Mouse (Mus musculus) myocyte (in vitro differentiated cells): ENCODE results near the gene Usp36. TPM values are rescaled to one million over a fixed set of nuclear protein-coding genes. Genes with fewer than 3 reads are reported as not detected.

ENCODE experiments used
- H3K27me3 ChIP-seq: one replicate; pipeline ENCODE4 v1.6.1; 2011; ENCODE audit not compliant: control insufficient read depth, insufficient read depth, insufficient read length
- H3K36me3 ChIP-seq: one replicate; pipeline ENCODE4 v1.6.1; 2011; ENCODE audit not compliant: control insufficient read depth, insufficient read depth
- H3K4me2 ChIP-seq: one replicate; pipeline ENCODE4 v1.6.1; 2011; ENCODE audit warnings: low read depth, control low read depth
- H3K4me3 ChIP-seq: one replicate; pipeline ENCODE4 v1.5.1; 2011; ENCODE audit warnings: mild to moderate bottlenecking, control low read depth, moderate library complexity
- H3K79me2 ChIP-seq: one replicate; pipeline ENCODE4 v1.6.1; 2011; ENCODE audit not compliant: control insufficient read depth, insufficient read depth
- H3ac ChIP-seq: one replicate; pipeline ENCODE4 v1.6.1; 2011; ENCODE audit not compliant: control insufficient read depth, insufficient read length
- CEBPB ChIP-seq: IDR thresholded peaks from 2 replicates; pipeline ENCODE4 v1.6.1; 2011; ENCODE audit warnings: mild to moderate bottlenecking, moderate library complexity; ENCODE audit not compliant: poor library complexity, insufficient read depth, severe bottlenecking
- E2F4 ChIP-seq: IDR thresholded peaks from one replicate; pipeline ENCODE4 v1.6.1; 2011; ENCODE audit warnings: mild to moderate bottlenecking, control low read depth, moderate library complexity; ENCODE audit not compliant: insufficient read depth
- MAX ChIP-seq: IDR thresholded peaks from one replicate; pipeline ENCODE4 v1.6.1; 2011; ENCODE audit warnings: low read depth, mild to moderate bottlenecking, control low read depth
- MYOD1 ChIP-seq, 3 experiments: IDR thresholded peaks; one replicate each; pipeline ENCODE4 v1.6.1; 2011; ENCODE audit warnings: control low read depth in 2 of 3, low read depth in 2 of 3, mild to moderate bottlenecking in 2 of 3, moderate library complexity in 1 of 3; ENCODE audit not compliant: insufficient read length in 2 of 3, control insufficient read depth in 1 of 3
- MYOG ChIP-seq, 3 experiments: IDR thresholded peaks; one replicate each; pipeline ENCODE4 v1.6.1; 2011; ENCODE audit warnings: control low read depth in 2 of 3, low read depth in 2 of 3, mild to moderate bottlenecking in 2 of 3; ENCODE audit not compliant: insufficient read length in 2 of 3, control insufficient read depth in 1 of 3, insufficient read depth in 1 of 3
- POLR2A ChIP-seq: IDR thresholded peaks from one replicate; pipeline ENCODE4 v1.6.1; 2011; ENCODE audit warnings: low read depth, mild to moderate bottlenecking, control low read depth, moderate library complexity; ENCODE audit not compliant: insufficient read length
- POLR2AphosphoS2 ChIP-seq: IDR thresholded peaks from one replicate; pipeline ENCODE4 v1.6.1; 2011; ENCODE audit warnings: low read depth, control low read depth; ENCODE audit not compliant: insufficient read length
- REST ChIP-seq: IDR thresholded peaks from one replicate; pipeline ENCODE4 v1.6.1; 2011; ENCODE audit warnings: mild to moderate bottlenecking, control low read depth, moderate library complexity; ENCODE audit not compliant: insufficient read depth, insufficient read length
- SRF ChIP-seq: IDR thresholded peaks from one replicate; pipeline ENCODE4 v1.6.1; 2011; ENCODE audit warnings: low read depth; ENCODE audit not compliant: control insufficient read depth, insufficient read length
- TCF12 ChIP-seq: IDR thresholded peaks from one replicate; pipeline ENCODE4 v1.6.1; 2011; ENCODE audit warnings: mild to moderate bottlenecking, control low read depth; ENCODE audit not compliant: poor library complexity, insufficient read depth, severe bottlenecking
- TCF3 ChIP-seq: IDR thresholded peaks from one replicate; pipeline ENCODE4 v1.6.1; 2011; ENCODE audit warnings: low read depth, control low read depth; ENCODE audit not compliant: insufficient read length
- USF1 ChIP-seq: IDR thresholded peaks from one replicate; pipeline ENCODE4 v1.6.1; 2011; ENCODE audit warnings: low read depth, mild to moderate bottlenecking, control low read depth, moderate library complexity
- polyA plus RNA-seq: library from polyadenylated mRNA; unstranded; fragments of >200 nt; fragmentation: generic; extraction: Trizol; gene quantifications from one replicate; pipeline ENCODE4 v1.2.1, GENCODE M21; 2012; ENCODE audit warnings: missing spikeins

Gene Usp36
- polyA plus RNA-seq, 1 experiment, result 19.5 TPM

- no peaks in the 10 kb centered on the region for H3K79me2 ChIP-seq
- no peak overlapping the region for H3ac ChIP-seq
- peaks cover 29% of the 10 kb centered on the region for H3K36me3 ChIP-seq
- TF ChIP-seq E2F4, result no peak
- no peak for TF ChIP-seq TCF3
- peak; percentile 47 for TF ChIP-seq POLR2AphosphoS2
- no peaks in the 10 kb centered on the region for H3K27me3 ChIP-seq
- H3K4me3 ChIP-seq, result no peak overlapping the region
- no peak overlapping the region for H3K4me2 ChIP-seq
These were observed 8.8 kb upstream of the Usp36 start for GRCm38 (mm10) chr11:118298810-118299209.

- Histone ChIP-seq H3K36me3 (peaks cover 21% of the 10 kb centered on the region), H3K4me2 (no peak overlapping the region), H3K27me3 (no peaks in the 10 kb centered on the region), H3K4me3 (no peak overlapping the region), H3K79me2 (no peaks in the 10 kb centered on the region), H3ac (no peak overlapping the region)
- TF ChIP-seq MYOD1 (IDR thresholded peaks at IDR 0.05; ENCODE audit: control insufficient read depth in 1 of 3, insufficient read length in 2 of 3, low read depth in 2 of 3), result no peak
- peak; percentile 11 for TF ChIP-seq POLR2AphosphoS2
- TF ChIP-seq MYOG (IDR thresholded peaks at IDR 0.05; ENCODE audit: control insufficient read depth in 1 of 3, insufficient read depth in 1 of 3, insufficient read length in 2 of 3, low read depth in 2 of 3), result no peak
- no peak for TF ChIP-seq TCF12
- TF ChIP-seq USF1, result no peak
These were observed 7.9 kb upstream of the Usp36 start for GRCm38 (mm10) chr11:118297967-118298366.

GRCm38 (mm10) chr11:118295026-118295425 is 5.0 kb upstream of the Usp36 start:
- no peak for TF ChIP-seq USF1
- TF ChIP-seq MAX, result no peak
- no peak for TF ChIP-seq TCF12
- no peak for TF ChIP-seq POLR2A
- TF ChIP-seq MYOD1 (IDR thresholded peaks at IDR 0.05; ENCODE audit: control insufficient read depth in 1 of 3, insufficient read length in 2 of 3, low read depth in 2 of 3), result no peak
- no peak for TF ChIP-seq CEBPB
- TF ChIP-seq E2F4, result no peak
- TF ChIP-seq MYOG (IDR thresholded peaks at IDR 0.05; ENCODE audit: control insufficient read depth in 1 of 3, insufficient read depth in 1 of 3, insufficient read length in 2 of 3, low read depth in 2 of 3), result no peak
- TF ChIP-seq SRF, result no peak
- TF ChIP-seq TCF3, result no peak
- TF ChIP-seq REST, result no peak
- no peak for TF ChIP-seq POLR2AphosphoS2

GRCm38 (mm10) chr11:118292671-118293070 is 2.6 kb upstream of the Usp36 start:
- peaks cover under 1% of the 10 kb centered on the region for H3K36me3 ChIP-seq
- no peak overlapping the region for H3K4me3 ChIP-seq
- TF ChIP-seq MYOG (IDR thresholded peaks at IDR 0.05; ENCODE audit: control insufficient read depth in 1 of 3, insufficient read depth in 1 of 3, insufficient read length in 2 of 3, low read depth in 2 of 3) (no peak), POLR2A (no peak), CEBPB (no peak)
- no peak overlapping the region for H3K4me2 ChIP-seq
- no peaks in the 10 kb centered on the region for H3K27me3 ChIP-seq
- H3K79me2 ChIP-seq, result peaks cover 22% of the 10 kb centered on the region
- no peak overlapping the region for H3ac ChIP-seq

More at GRCm38 (mm10) chr11:118295026-118295425, 5.0 kb upstream of the Usp36 start:
- no peaks in the 10 kb centered on the region for H3K27me3 ChIP-seq
- no peak overlapping the region for H3K4me2 ChIP-seq
- no peak overlapping the region for H3K4me3 ChIP-seq
- no peaks in the 10 kb centered on the region for H3K79me2 ChIP-seq
- no peak overlapping the region for H3ac ChIP-seq
- H3K36me3 ChIP-seq, result peaks cover 1% of the 10 kb centered on the region

GRCm38 (mm10) chr11:118289562-118289961 is 482 bp downstream of the Usp36 start:
- peak overlapping the region; percentile 79 for H3ac ChIP-seq
- H3K79me2 ChIP-seq, result peaks cover 41% of the 10 kb centered on the region
- H3K27me3 ChIP-seq, result no peaks in the 10 kb centered on the region
- peaks cover 20% of the 10 kb centered on the region for H3K36me3 ChIP-seq
- TF ChIP-seq MYOG (IDR thresholded peaks at IDR 0.05; ENCODE audit: control insufficient read depth in 1 of 3, insufficient read depth in 1 of 3, insufficient read length in 2 of 3, low read depth in 2 of 3) (peak in 1 of 3 experiments; percentile 32), TCF12 (no peak), CEBPB (0 out of 2 replicates have a peak, but pooled peaks have one; percentile 40)
- peak overlapping the region; percentile 96 for H3K4me3 ChIP-seq
- peak overlapping the region; percentile 73 for H3K4me2 ChIP-seq

- H3K4me2 ChIP-seq, result peak overlapping the region; percentile 73
- peak; percentile 23 for TF ChIP-seq POLR2A
- no peak for TF ChIP-seq TCF3
- peak; percentile 36 for TF ChIP-seq USF1
- H3K27me3 ChIP-seq, result no peaks in the 10 kb centered on the region
- peaks cover 41% of the 10 kb centered on the region for H3K79me2 ChIP-seq
- peak overlapping the region; percentile 79 for H3ac ChIP-seq
- peaks cover 22% of the 10 kb centered on the region for H3K36me3 ChIP-seq
- H3K4me3 ChIP-seq, result peak overlapping the region; percentile 96
These were observed 970 bp downstream of the Usp36 start for GRCm38 (mm10) chr11:118289037-118289511.
